Mouse (Mus musculus) adrenal gland, postnatal 14 days (tissue): ENCODE results near the gene Ppp1r1a. TPM values are rescaled to one million over a fixed set of nuclear protein-coding genes. Genes with fewer than 3 reads are reported as not detected.
A peak's percentile ranks its signal among the peaks of the same experiment; 100 is the strongest.

ENCODE experiments used
- DNase-seq: peaks from one replicate; pipeline ENCODE4 v3.0.0; 2021; ENCODE audit warnings: mixed read lengths
- total RNA-seq: library from RNA; stranded (reverse); gene quantifications from 2 replicates; pipeline ENCODE4 v1.2.3, GENCODE M21; 2021

Ppp1r1a gene
- total RNA-seq, 1 experiment from 2014 or later: 19.3 TPM

GRCm38 (mm10) chr15:103514914-103515313 lies 22.9 kb downstream of the Ppp1r1a start:
- no peak for DNase-seq

GRCm38 (mm10) chr15:103514119-103514518 lies 23.7 kb downstream of the Ppp1r1a start:
- DNase-seq: peak; percentile 88

- DNase-seq: no peak
These were observed 24.2 kb downstream of the Ppp1r1a start for GRCm38 (mm10) chr15:103513621-103514031.

GRCm38 (mm10) chr15:103511652-103512051 lies 26.2 kb downstream of the Ppp1r1a start:
- DNase-seq: no peak

- no peak for DNase-seq
These were observed 28.5 kb downstream of the Ppp1r1a start for GRCm38 (mm10) chr15:103509317-103509716.

GRCm38 (mm10) chr15:103503660-103504059 lies 34.1 kb downstream of the Ppp1r1a start:
- no peak for DNase-seq

- DNase-seq: no peak
These were observed 34.6 kb downstream of the Ppp1r1a start for GRCm38 (mm10) chr15:103503251-103503600.

- DNase-seq: peak; percentile 84
These were observed 35.2 kb downstream of the Ppp1r1a start, which contains the start of gene Pde1b for GRCm38 (mm10) chr15:103502435-103503250. Pde1b (plus strand) TSS chr15:103503034.

GRCm38 (mm10) chr15:103501186-103501585 lies 36.6 kb downstream of the Ppp1r1a start:
- no peak for DNase-seq

GRCm38 (mm10) chr15:103500723-103501122 lies 37.1 kb downstream of the Ppp1r1a start:
- DNase-seq: no peak

- no peak for DNase-seq
These were observed 39.6 kb downstream of the Ppp1r1a start for GRCm38 (mm10) chr15:103498157-103498556.

GRCm38 (mm10) chr15:103496204-103497140 lies 41.3 kb downstream of the Ppp1r1a start:
- DNase-seq: peak; percentile 70

- DNase-seq: peak; percentile 24
These were observed 49.5 kb downstream of the Ppp1r1a start for GRCm38 (mm10) chr15:103488336-103488735.

GRCm38 (mm10) chr15:103486658-103487057 lies 51.1 kb downstream of the Ppp1r1a start:
- no peak for DNase-seq

GRCm38 (mm10) chr15:103485106-103485505 lies 52.7 kb downstream of the Ppp1r1a start:
- DNase-seq: no peak

GRCm38 (mm10) chr15:103484490-103484889 lies 53.3 kb downstream of the Ppp1r1a start:
- no peak for DNase-seq

- DNase-seq: peak; percentile 32
These were observed 55.3 kb downstream of the Ppp1r1a start for GRCm38 (mm10) chr15:103482488-103482887.

Other genes starting within 250 kb of the Ppp1r1a start
- not detected in 2 replicates for gene Gpr84, start 227.4 kb downstream of the Ppp1r1a start, total RNA-seq
- 18.7 and 19.9 TPM in 2 replicates for gene Zfp385a, start 197.9 kb downstream of the Ppp1r1a start, total RNA-seq
- gene Itga5, start 171.2 kb downstream of the Ppp1r1a start, total RNA-seq: 34.9 and 37.7 TPM in 2 replicates
- gene Gtsf1, start 107.5 kb downstream of the Ppp1r1a start, total RNA-seq: not detected in 2 replicates
- gene Gtsf2, start 89.5 kb downstream of the Ppp1r1a start, total RNA-seq: not detected in 2 replicates
- 3.7 and 12.1 TPM in 2 replicates for gene Nckap1l, start 84.2 kb downstream of the Ppp1r1a start, total RNA-seq
- gene Pde1b, start 35.0 kb downstream of the Ppp1r1a start, total RNA-seq: 5.2 and 8.1 TPM in 2 replicates
- 208 TPM in 1 of 2 replicates, not detected in the other for gene Glycam1, start 27.1 kb upstream of the Ppp1r1a start, total RNA-seq
- gene Mucl1, start 217.5 kb upstream of the Ppp1r1a start, total RNA-seq: 0.53 TPM in 1 of 2 replicates, not detected in the other